Mouse (Mus musculus) myocyte (in vitro differentiated cells): ENCODE measurements at regions not wholly inside any gene's neighbourhood (a gene's known extent, or its start where the extent isn't known, plus 50 kb on each side); places are given as distances from the start of the nearest gene placed in this dataset.

Experiments used
- CEBPB ChIP-seq: IDR thresholded peaks from 2 replicates; pipeline ENCODE4 v1.6.1; 2011; ENCODE audit warnings: mild to moderate bottlenecking, moderate library complexity; ENCODE audit not compliant: poor library complexity, insufficient read depth, severe bottlenecking
- E2F4 ChIP-seq: IDR thresholded peaks from one replicate; pipeline ENCODE4 v1.6.1; 2011; ENCODE audit warnings: mild to moderate bottlenecking, control low read depth, moderate library complexity; ENCODE audit not compliant: insufficient read depth
- MAX ChIP-seq: IDR thresholded peaks from one replicate; pipeline ENCODE4 v1.6.1; 2011; ENCODE audit warnings: low read depth, mild to moderate bottlenecking, control low read depth
- MYOD1 ChIP-seq, 3 experiments: IDR thresholded peaks; one replicate each; pipeline ENCODE4 v1.6.1; 2011; ENCODE audit warnings: control low read depth in 2 of 3, low read depth in 2 of 3, mild to moderate bottlenecking in 2 of 3, moderate library complexity in 1 of 3; ENCODE audit not compliant: insufficient read length in 2 of 3, control insufficient read depth in 1 of 3
- MYOG ChIP-seq, 3 experiments: IDR thresholded peaks; one replicate each; pipeline ENCODE4 v1.6.1; 2011; ENCODE audit warnings: control low read depth in 2 of 3, low read depth in 2 of 3, mild to moderate bottlenecking in 2 of 3; ENCODE audit not compliant: insufficient read length in 2 of 3, control insufficient read depth in 1 of 3, insufficient read depth in 1 of 3
- POLR2A ChIP-seq: IDR thresholded peaks from one replicate; pipeline ENCODE4 v1.6.1; 2011; ENCODE audit warnings: low read depth, mild to moderate bottlenecking, control low read depth, moderate library complexity; ENCODE audit not compliant: insufficient read length
- POLR2AphosphoS2 ChIP-seq: IDR thresholded peaks from one replicate; pipeline ENCODE4 v1.6.1; 2011; ENCODE audit warnings: low read depth, control low read depth; ENCODE audit not compliant: insufficient read length
- TCF12 ChIP-seq: IDR thresholded peaks from one replicate; pipeline ENCODE4 v1.6.1; 2011; ENCODE audit warnings: mild to moderate bottlenecking, control low read depth; ENCODE audit not compliant: poor library complexity, insufficient read depth, severe bottlenecking
- USF1 ChIP-seq: IDR thresholded peaks from one replicate; pipeline ENCODE4 v1.6.1; 2011; ENCODE audit warnings: low read depth, mild to moderate bottlenecking, control low read depth, moderate library complexity

GRCm38 (mm10) chr10:100170836-100171235, 155.4 kb downstream of the Kitl start:
- TF ChIP-seq CEBPB, result no peak
- no peak for TF ChIP-seq USF1
- TF ChIP-seq MAX, result no peak
- no peak for TF ChIP-seq E2F4
- TF ChIP-seq TCF12, result no peak
- no peak for TF ChIP-seq MYOD1 (IDR thresholded peaks at IDR 0.05; ENCODE audit: control insufficient read depth in 1 of 3, insufficient read length in 2 of 3, low read depth in 2 of 3)
- TF ChIP-seq POLR2A, result no peak
- TF ChIP-seq MYOG (IDR thresholded peaks at IDR 0.05; ENCODE audit: control insufficient read depth in 1 of 3, insufficient read depth in 1 of 3, insufficient read length in 2 of 3, low read depth in 2 of 3), result no peak
- no peak for TF ChIP-seq POLR2AphosphoS2
